Mouse (Mus musculus): ENCODE measurements at regions not wholly inside any gene's neighbourhood (a gene's known extent, or its start where the extent isn't known, plus 50 kb on each side); places are given as distances from the start of the nearest gene placed in this dataset.

DNA sequence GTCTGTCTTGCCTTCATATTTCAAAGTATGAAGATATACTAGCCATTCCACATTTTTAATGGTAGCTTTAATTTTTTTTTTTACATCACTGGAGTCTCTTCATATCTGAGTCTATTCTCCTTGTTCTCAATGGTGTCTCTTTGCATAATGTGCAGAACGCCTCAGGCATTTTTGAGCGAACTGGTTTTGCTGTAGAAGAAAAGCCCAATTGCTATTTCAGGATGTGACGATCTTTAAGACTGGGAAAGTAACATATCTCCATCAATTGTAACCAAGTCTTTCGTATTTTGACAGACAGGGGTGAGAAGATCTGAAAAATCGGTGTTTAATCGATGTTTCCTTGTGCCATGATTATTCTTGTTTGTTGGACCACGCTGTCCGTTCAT, 183.7 kb upstream of the Ednrb start:
- TF ChIP-seq POLR2A (IDR thresholded peaks at IDR 0.05; ENCODE audit: extremely low read depth, insufficient read depth, low read length) (no peak), CTCF (IDR thresholded peaks at IDR 0.05; ENCODE audit: extremely low read depth, insufficient read depth, low read length) (no peak)
